Mouse (Mus musculus) ES-CJ7 (cell line): ENCODE measurements around the gene Zfp658.
A peak's percentile ranks its signal among the peaks of the same experiment; 100 is the strongest.

Experiments
- DNase-seq: peaks from one replicate; pipeline ENCODE4 v3.0.0; 2011; ENCODE audit warnings: low read depth, low spot score

Gene Zfp658

GRCm38 (mm10) chr7:43562006-43562633 is at the start of gene Zfp658:
TSS of gene Zfp658 (plus strand) at chr7:43562256.
- DNase-seq, result peak; percentile 97

GRCm38 (mm10) chr7:43512519-43512918 is 49.5 kb upstream of the Zfp658 start:
- DNase-seq, result no peak

- DNase-seq, result no peak
Observed at GRCm38 (mm10) chr7:43515076-43515475, 47.0 kb upstream of the Zfp658 start.

GRCm38 (mm10) chr7:43518341-43518740 is 43.7 kb upstream of the Zfp658 start:
- no peak for DNase-seq

- no peak for DNase-seq
Observed at GRCm38 (mm10) chr7:43522776-43523175, 39.3 kb upstream of the Zfp658 start.

- DNase-seq, result peak; percentile 38
Observed at GRCm38 (mm10) chr7:43525313-43525712, 36.7 kb upstream of the Zfp658 start.

GRCm38 (mm10) chr7:43530216-43530785 is 31.8 kb upstream of the Zfp658 start:
- no peak for DNase-seq

GRCm38 (mm10) chr7:43532936-43533505 is 29.0 kb upstream of the Zfp658 start:
- DNase-seq, result no peak

GRCm38 (mm10) chr7:43538524-43538923 is 23.5 kb upstream of the Zfp658 start:
- no peak for DNase-seq

GRCm38 (mm10) chr7:43544225-43544977 is 17.7 kb upstream of the Zfp658 start, which contains the start of gene Cd33:
TSS of gene Cd33 (minus strand) at chr7:43544428.
- no peak for DNase-seq

- DNase-seq, result no peak
Observed at GRCm38 (mm10) chr7:43545656-43546545, 16.2 kb upstream of the Zfp658 start.

- DNase-seq, result peak; percentile 95
Observed at GRCm38 (mm10) chr7:43547666-43548065, 14.4 kb upstream of the Zfp658 start.

- DNase-seq, result no peak
Observed at GRCm38 (mm10) chr7:43548206-43548605, 13.8 kb upstream of the Zfp658 start.

- DNase-seq, result no peak
Observed at GRCm38 (mm10) chr7:43553153-43553552, 8.9 kb upstream of the Zfp658 start.

GRCm38 (mm10) chr7:43554550-43554949 is 7.5 kb upstream of the Zfp658 start:
- no peak for DNase-seq

GRCm38 (mm10) chr7:43555351-43555750 is 6.7 kb upstream of the Zfp658 start:
- peak; percentile 33 for DNase-seq

GRCm38 (mm10) chr7:43556901-43557300 is 5.2 kb upstream of the Zfp658 start:
- DNase-seq, result no peak

GRCm38 (mm10) chr7:43562651-43563070 is 605 bp downstream of the Zfp658 start:
- DNase-seq, result peak; percentile 90

- no peak for DNase-seq
Observed at GRCm38 (mm10) chr7:43563300-43563699, 1.2 kb downstream of the Zfp658 start.

GRCm38 (mm10) chr7:43571216-43571615 is 9.2 kb downstream of the Zfp658 start:
- DNase-seq, result no peak

GRCm38 (mm10) chr7:43579440-43580171 is 17.6 kb downstream of the Zfp658 start, which contains the start of gene Zfp719:
TSS of gene Zfp719 (plus strand) at chr7:43579610.
- DNase-seq, result peak; percentile 99
